Mouse (Mus musculus) liver, adult 2 months (tissue): Measurements from ENCODE around the gene Kdm2a. TPM values are rescaled to one million over a fixed set of nuclear protein-coding genes. Genes with fewer than 3 reads are reported as not detected.

Experiments used
- DNase-seq: peaks from one replicate; pipeline ENCODE4 v3.0.0-alpha.2; 2011; ENCODE audit warnings: low read depth, low spot score; ENCODE audit errors: extremely low read depth
- H3K27ac ChIP-seq: fragments of 200-500 bp; replicated peaks from 2 replicates; pipeline ENCODE4 v1.5.1; 2012; ENCODE audit warnings: low read depth, mild to moderate bottlenecking, control low read depth, inconsistent platforms, low read length; ENCODE audit not compliant: insufficient read depth
- H3K27me3 ChIP-seq: fragments of 200-500 bp; 2 replicates; pipeline ENCODE4 v1.6.1; 2012; ENCODE audit warnings: mild to moderate bottlenecking, moderate library complexity, low read length, inconsistent platforms; ENCODE audit not compliant: control insufficient read depth, insufficient read depth
- H3K36me3 ChIP-seq: fragments of 200-500 bp; 2 replicates; pipeline ENCODE4 v1.6.1; 2012; ENCODE audit warnings: low read length, inconsistent platforms; ENCODE audit not compliant: control insufficient read depth, insufficient read depth
- H3K4me1 ChIP-seq: fragments of 200-500 bp; 2 replicates; pipeline ENCODE4 v1.6.1; 2011; ENCODE audit warnings: low read length; ENCODE audit not compliant: control insufficient read depth, insufficient read depth
- H3K4me3 ChIP-seq: fragments of 200-500 bp; 2 replicates; pipeline ENCODE4 v1.5.1; 2011; ENCODE audit warnings: low read depth, mild to moderate bottlenecking, control low read depth, low read length, moderate library complexity; ENCODE audit not compliant: insufficient read depth
- H3K79me2 ChIP-seq: fragments of 200-500 bp; 2 replicates; pipeline ENCODE4 v1.6.1; 2012; ENCODE audit warnings: inconsistent platforms, mild to moderate bottlenecking, low read length, moderate library complexity; ENCODE audit not compliant: control insufficient read depth, insufficient read depth
- H3K9ac ChIP-seq: fragments of 200-500 bp; 2 replicates; pipeline ENCODE4 v1.6.1; 2012; ENCODE audit warnings: low read depth, mild to moderate bottlenecking, control low read depth, inconsistent platforms, low read length
- CTCF ChIP-seq: fragments of 200-500 bp; IDR thresholded peaks from 2 replicates; pipeline ENCODE4 v1.5.1; 2011; ENCODE audit warnings: low read depth, low read length, control low read depth
- POLR2A ChIP-seq: fragments of 200-500 bp; IDR thresholded peaks from 2 replicates; pipeline ENCODE4 v1.6.1; 2011; ENCODE audit warnings: low read length, control low read depth; ENCODE audit not compliant: insufficient read depth; ENCODE audit errors: extremely low read depth
- WGBS: fragments of 180-500 bp; shearing (Covaris S2); methylation state at CpG from one replicate; pipeline ENCODE4 v1.1.7; 2018; 5-methylcytosine and 5-hydroxymethylcytosine counted together
- polyA plus RNA-seq: library from polyadenylated mRNA; depleted of rRNA; stranded (reverse); fragments of >200 nt; gene quantifications from 2 replicates; pipeline ENCODE4 v1.2.3, GENCODE M21; 2012
- total RNA-seq: library from RNA; depleted of rRNA; stranded (reverse); fragments of >200 nt; gene quantifications from 2 replicates; pipeline ENCODE4 v1.2.3, GENCODE M21; 2014

The Kdm2a gene
- total and polyA plus RNA-seq, 2 experiments = 29.6 to 52.6 TPM

DNA sequence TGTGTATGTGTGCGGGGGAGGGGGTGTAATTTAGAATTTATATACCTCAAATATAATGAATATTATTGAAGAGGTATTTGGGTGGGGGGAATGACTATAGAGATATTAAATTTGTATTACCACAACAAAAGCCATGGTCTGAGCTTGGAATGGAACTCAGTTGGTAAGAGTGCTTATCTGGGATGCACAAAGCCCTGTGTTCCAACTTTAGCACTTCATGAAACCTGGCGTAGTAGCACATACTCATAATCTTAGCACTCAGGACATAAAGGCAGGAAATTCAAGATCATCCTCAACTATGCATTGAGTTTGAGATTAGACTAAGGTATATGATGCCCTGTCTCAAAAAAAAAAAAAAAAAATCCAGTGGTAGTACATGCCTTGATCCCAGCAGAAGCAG is 6.8 kb upstream of the Kdm2a start:
- TF ChIP-seq POLR2A (no peak), CTCF (no peak)
- WGBS = 97% methylated on average over 2 of the region's 2 CpGs

GRCm38 (mm10) chr19:4398959-4399358 is 874 bp upstream of the Kdm2a start:
- Histone ChIP-seq H3K27me3 (no peaks in the 10 kb centered on the region), H3K36me3 (no peaks in the 10 kb centered on the region), H3K9ac (no peak overlapping the region), H3K4me1 (peaks cover 2% of the 10 kb centered on the region), H3K79me2 (peaks cover 11% of the 10 kb centered on the region; the same call in 1 of the 2 replicates), H3K27ac (no peak overlapping the region), H3K4me3 (no peak overlapping the region)
- 91% methylated on average over 4 of the region's 4 CpGs for WGBS
- TF ChIP-seq CTCF (no peak), POLR2A (no peak)
- DNase-seq = no peak

More for the DNA sequence above, 6.8 kb upstream of the Kdm2a start:
- Histone ChIP-seq H3K27ac (no peak overlapping the region), H3K36me3 (no peaks in the 10 kb centered on the region), H3K27me3 (no peaks in the 10 kb centered on the region), H3K79me2 (no peaks in the 10 kb centered on the region), H3K9ac (no peak overlapping the region), H3K4me3 (no peak overlapping the region), H3K4me1 (no peaks in the 10 kb centered on the region)
- no peak for DNase-seq

- Histone ChIP-seq H3K27ac (peak overlapping the region; percentile 74), H3K27me3 (no peaks in the 10 kb centered on the region), H3K79me2 (peaks cover 11% of the 10 kb centered on the region; the same call in 1 of the 2 replicates), H3K9ac (peak overlapping the region; percentile 93), H3K36me3 (peaks cover 2% of the 10 kb centered on the region; the same call in 1 of the 2 replicates), H3K4me3 (peak overlapping the region; percentile 97), H3K4me1 (peaks cover 2% of the 10 kb centered on the region)
- peak; percentile 61 for DNase-seq
- TF ChIP-seq POLR2A = no peak
- no peak for TF ChIP-seq CTCF
- 38% methylated on average over 8 of the region's 8 CpGs for WGBS
Observed at GRCm38 (mm10) chr19:4398630-4398948, 504 bp upstream of the Kdm2a start.

DNA sequence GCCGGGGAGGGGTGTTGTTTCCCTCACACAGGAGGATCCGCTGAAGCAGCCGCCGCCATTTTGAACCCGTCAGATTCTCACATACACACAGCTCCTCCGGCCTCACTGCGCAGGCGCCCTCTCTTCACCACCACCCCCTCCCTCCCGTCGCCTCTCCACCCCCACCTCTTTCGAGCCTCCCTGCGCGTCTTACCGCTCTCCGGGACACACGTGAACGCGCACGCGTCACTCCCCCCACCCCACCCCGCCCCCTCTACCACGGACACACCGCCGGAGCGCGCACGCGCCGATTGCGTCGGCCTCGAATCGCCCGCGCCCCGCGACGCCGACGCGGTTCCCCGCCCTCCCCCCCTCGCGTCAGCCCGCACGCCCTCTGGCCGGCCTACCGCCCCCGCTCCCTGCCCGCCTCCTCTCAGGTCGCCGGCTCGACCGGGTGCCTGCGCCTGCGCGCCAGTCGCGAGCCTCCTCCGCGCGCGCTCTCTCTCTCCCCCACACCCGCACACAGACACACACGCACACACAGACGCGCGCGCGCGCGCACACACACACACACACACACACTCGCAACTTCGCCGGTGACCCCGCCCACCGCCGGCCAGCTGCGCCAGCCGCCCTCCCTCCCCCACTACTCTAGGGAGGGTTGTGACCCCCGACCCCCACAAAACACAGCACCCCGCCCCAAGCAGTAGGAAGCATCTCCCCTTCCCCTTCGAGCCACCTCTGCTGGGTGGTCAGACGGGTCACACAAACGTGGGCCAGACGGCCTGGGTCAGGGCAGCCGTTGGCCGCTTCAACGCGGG is 887 bp downstream of the Kdm2a start:
- Histone ChIP-seq H3K9ac (peak overlapping the region; percentile 93), H3K36me3 (peaks cover 8% of the 10 kb centered on the region; the same call in 1 of the 2 replicates), H3K4me3 (peak overlapping the region; percentile 97), H3K4me1 (peaks cover 4% of the 10 kb centered on the region), H3K79me2 (peaks cover 11% of the 10 kb centered on the region; the same call in 1 of the 2 replicates), H3K27me3 (no peaks in the 10 kb centered on the region), H3K27ac (peak overlapping the region; percentile 84)
- TF ChIP-seq POLR2A = peak; percentile 74
- no peak for TF ChIP-seq CTCF
- 1% methylated on average over 79 of the region's 90 CpGs for WGBS
- DNase-seq = peak; percentile 92

DNA sequence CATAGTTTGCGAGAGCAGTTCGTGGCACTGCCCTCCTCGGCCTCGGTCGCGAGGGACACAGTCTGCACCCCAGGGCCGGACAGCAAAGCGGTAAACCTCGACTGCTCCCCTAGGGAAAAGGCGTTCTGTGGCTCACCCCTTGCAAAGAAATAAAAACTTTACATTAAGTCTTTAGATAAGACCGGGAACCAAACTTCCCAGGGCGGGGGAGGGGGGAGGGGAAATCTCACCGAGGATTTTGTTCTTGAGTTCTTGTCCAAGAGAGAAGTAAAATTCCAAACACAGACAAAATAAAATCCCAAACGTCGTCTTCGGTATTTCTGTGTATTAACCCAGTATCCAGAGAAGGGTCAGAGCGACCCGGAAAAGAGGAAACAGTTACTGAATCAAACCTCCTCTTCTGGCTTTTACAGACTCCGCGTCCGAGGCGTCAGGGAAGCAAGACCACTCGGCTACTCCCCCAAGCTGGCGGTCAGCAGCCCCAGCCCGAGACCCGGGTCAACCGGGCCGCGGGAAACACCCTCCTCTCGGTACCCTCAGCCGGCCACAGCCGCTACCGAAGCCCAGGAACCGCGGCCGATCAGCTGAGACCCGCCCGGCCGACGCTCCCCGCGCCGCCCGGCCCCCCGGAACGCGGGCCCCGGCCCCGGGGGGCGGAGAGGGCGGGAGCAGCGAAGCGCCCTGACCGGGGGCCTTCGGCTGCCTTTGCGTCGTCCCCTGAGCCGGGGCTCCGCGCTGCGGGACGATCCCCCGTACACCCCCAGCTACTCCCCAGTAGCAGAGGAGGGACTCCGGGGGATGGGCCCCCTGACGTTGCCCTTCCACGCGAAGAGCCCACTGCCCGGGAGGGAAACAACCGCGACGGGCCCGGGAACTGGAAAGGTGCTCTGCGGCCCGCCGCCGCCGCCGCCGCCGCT is 1.7 kb downstream of the Kdm2a start:
- under 1% methylated on average over 79 of the region's 80 CpGs for WGBS
- TF ChIP-seq CTCF (no peak), POLR2A (no peak)
- Histone ChIP-seq H3K4me1 (peaks cover 4% of the 10 kb centered on the region), H3K9ac (peak overlapping the region; percentile 91), H3K27me3 (no peaks in the 10 kb centered on the region), H3K36me3 (peaks cover 12% of the 10 kb centered on the region; the same call in 1 of the 2 replicates), H3K27ac (peak overlapping the region; percentile 84), H3K4me3 (peak overlapping the region; percentile 80), H3K79me2 (peaks cover 13% of the 10 kb centered on the region; the same call in 1 of the 2 replicates)
- DNase-seq = peak; percentile 37
